Mouse (Mus musculus) ES-Bruce4 (cell line): ENCODE measurements at regions not wholly inside any gene's neighbourhood (a gene's known extent, or its start where the extent isn't known, plus 50 kb on each side); places are given as distances from the start of the nearest gene placed in this dataset.

Source experiments
- CTCF ChIP-seq: IDR thresholded peaks from one replicate; pipeline ENCODE4 v1.8.1; 2011; ENCODE audit warnings: low read depth, low read length
- EP300 ChIP-seq: IDR thresholded peaks from 2 replicates; pipeline ENCODE4 v1.6.1; 2011; ENCODE audit warnings: low read depth, low read length; ENCODE audit not compliant: insufficient read depth
- POLR2A ChIP-seq: IDR thresholded peaks from one replicate; pipeline ENCODE4 v1.8.1; 2011; ENCODE audit warnings: low read length; ENCODE audit not compliant: insufficient read depth

- no peak for TF ChIP-seq CTCF
- TF ChIP-seq POLR2A: no peak
- TF ChIP-seq EP300: no peak
These were observed 264.6 kb downstream of the Rpl10-ps3 start for GRCm38 (mm10) chr9:50080205-50080604.
